Mouse (Mus musculus) brain, adult 2 months (tissue): ENCODE measurements at regions not wholly inside any gene's neighbourhood (a gene's known extent, or its start where the extent isn't known, plus 50 kb on each side); places are given as distances from the start of the nearest gene placed in this dataset.
"Not testable (repeated sequence)": the region's sequence is repeated elsewhere in the genome, so short reads cannot be mapped to it uniquely, and the experiment has no call there.

ENCODE experiments used
- DNase-seq: peaks from one replicate; pipeline ENCODE4 v3.0.0; 2011; ENCODE audit warnings: low read depth, low spot score

DNA sequence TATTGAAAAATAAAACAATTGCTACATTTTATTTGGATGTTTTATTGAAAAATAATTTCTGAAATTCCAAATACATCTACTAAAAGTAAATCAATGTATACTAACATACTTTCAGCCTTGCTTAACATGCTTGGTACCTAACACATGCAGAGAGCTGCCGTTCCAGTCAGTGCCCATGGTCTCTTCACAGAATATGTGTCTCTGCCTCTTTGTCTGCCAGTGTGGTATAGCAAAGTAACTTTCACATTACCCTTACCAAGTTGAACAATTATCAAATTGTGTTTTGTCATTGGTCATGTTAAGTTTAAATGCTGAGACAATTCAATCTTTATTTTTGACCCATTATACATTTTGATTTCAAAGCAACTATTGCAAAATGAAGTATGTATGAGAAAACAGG, 1159.2 kb upstream of the Foxg1 start:
- no peak for DNase-seq

DNA sequence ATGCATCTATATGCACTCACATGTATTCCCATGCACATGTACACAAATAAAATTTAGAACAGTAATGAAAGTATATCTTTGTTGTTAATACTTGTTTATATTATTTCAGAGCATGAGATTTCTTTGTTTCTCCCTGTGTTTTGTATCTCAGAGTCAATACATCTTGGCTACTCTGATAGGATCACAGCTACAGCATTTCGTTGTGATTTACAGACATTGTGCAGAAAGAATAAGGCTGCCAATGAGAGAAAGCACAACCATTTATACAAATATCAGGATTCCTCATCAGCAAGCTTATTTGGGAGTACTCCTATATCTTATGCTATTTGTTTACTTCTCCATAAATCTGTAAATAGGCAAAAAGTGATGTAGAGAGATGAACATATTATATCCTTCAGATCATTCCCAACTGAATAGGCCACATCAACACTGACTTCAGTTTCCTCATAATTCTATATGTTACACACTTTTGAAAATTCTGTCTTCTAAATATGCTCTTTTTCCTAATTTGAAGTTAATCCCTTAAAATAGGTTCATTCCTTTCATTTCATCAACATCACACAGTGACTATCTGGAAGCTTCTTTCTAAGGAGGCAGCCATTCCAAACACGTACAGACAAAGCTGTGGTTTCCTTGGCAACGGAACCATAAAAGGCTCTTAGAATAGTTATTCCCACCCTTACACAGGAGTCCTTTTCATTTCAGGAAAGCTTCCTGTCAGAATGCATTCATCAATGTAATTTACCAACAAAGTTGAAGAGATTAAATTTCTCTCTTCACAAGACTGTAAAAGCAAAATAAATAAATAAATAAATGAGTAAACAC, 1160.3 kb upstream of the Foxg1 start:
- DNase-seq = peak; percentile 69

- DNase-seq = no peak
These were observed 1200.6 kb upstream of the Foxg1 start for GRCm38 (mm10) chr12:48181831-48182230.

DNA sequence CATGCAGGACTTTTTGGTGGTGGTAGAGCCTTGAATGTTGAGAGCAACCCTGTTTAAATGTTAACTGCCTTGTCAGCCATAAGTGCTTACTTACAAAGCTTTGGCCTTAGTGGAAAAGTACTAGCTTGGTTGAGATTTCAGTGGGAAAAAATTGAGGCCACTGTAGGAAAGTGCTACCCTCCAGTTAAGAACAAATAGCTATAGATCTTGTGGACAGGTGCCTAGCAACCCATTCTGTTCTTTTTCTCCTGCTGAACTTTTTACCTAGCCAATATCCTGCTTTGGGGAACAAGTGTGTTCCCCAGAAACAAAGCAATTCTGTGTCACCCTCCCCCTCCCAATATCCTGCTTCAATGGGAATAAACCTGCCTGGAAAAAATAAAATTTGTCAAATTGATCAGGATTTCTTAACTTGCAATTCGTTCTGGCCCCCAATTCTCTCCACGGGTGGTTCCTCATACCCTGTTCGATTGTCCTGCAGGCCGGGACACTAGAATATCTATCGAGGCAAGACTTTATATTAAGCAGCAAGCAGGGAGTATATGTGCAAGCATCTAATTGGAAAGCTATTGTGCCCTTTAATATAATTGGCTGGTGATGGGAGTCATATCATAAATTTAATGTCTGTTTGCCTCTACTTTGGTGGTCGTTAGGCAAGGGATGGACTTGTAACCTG, 1208.4 kb upstream of the Foxg1 start:
- DNase-seq = no peak

GRCm38 (mm10) chr12:48146117-48146516, 1236.3 kb upstream of the Foxg1 start:
- DNase-seq = peak; percentile 46

DNA sequence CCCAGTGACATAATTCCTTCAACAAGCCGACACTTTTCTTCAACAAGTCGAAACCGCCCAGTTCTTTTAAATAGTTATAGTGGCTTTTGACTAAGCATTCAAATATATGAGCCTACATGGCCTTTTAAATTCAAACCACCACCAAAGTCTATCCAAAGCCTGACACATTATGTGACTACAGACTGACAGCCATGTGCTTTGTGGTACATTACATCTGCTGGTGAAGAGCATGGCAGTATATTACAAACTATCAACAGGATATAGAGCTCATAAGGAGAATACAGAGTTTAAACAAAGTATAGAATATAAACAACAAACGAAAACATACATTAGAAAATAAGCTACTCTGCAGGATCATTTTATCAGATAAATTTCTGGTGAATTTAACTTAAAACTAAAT, 1259.5 kb upstream of the Foxg1 start:
- DNase-seq = no peak

DNA sequence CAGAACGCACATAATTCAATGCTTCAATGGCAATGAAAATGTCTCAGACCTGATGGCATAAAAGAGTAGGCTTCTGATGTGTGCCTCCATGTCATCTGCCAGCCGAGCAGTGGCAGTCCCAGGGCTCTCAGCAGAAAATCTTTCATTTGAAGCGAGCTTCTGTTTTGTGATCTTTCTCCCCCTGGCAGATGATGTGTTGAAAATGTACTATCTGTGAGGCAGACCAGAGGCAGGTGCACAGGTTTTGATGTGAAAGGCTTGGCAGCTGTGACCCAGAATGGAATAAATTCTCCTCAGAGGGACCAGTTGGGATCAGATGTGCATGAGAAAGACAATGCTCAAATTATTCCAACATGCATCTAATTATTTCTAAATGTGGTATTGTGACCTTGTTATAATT, 1281.0 kb upstream of the Nova1 start:
- peak; percentile 6 for DNase-seq

- no peak for DNase-seq
These were observed 1268.3 kb upstream of the Nova1 start for GRCm38 (mm10) chr12:48086988-48087387.

DNA sequence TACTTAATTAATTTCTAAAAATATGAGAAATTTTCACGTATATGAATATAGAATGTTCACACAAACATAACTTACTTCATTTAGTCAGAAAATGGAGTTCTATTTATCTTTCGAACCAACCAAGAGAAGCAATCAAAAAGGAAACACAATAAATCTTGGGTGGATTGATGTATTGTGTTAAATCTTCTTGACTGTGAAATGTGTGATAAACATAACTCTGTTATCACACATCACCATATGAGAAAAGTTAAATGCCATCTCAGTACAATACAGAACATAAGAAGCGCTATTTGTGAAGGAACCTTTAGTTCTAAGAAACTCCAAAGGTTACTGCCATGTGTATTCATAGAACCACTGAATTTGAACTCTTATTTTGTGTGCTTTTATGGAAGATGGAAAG, 1264.6 kb upstream of the Nova1 start:
- no peak for DNase-seq

- DNase-seq = no peak
These were observed 1243.9 kb upstream of the Nova1 start for GRCm38 (mm10) chr12:48062620-48062942.

DNA sequence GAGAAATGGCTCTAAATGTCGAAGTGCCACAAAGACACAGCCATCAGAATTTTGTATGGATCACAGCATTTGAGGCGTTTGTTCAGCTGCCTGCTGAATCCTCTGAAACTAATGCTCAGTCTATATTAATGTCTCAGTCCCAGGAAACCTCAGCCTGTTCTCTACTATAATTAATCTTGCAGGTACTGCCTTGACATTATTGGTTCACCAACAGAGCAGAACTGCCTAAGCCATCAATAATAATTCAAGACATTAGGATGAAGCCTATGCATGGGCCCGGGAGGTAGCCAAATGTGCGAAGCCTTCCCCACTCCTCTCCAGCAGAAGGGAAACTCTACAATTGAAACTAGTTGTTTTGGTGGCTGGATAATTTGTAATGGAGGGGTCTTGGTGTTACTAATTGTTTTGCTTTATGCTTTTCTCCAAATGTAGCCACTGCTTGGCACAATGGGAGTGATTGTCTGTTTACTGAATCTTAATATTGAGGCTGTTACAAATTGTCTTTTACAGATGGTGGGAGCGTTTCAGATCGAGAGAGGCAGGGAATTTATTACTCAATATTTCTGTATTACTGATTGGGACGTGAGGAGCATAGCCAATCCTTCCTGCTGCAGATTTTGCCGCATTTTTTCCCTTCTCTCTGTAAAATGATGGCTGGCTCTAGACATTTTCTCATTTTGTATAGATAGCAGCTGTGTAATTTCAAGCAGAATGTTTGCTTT, 1243.3 kb upstream of the Nova1 start:
- peak; percentile 8 for DNase-seq

- DNase-seq = peak; percentile 6
These were observed 1201.7 kb upstream of the Nova1 start for GRCm38 (mm10) chr12:48020416-48020815.

DNA sequence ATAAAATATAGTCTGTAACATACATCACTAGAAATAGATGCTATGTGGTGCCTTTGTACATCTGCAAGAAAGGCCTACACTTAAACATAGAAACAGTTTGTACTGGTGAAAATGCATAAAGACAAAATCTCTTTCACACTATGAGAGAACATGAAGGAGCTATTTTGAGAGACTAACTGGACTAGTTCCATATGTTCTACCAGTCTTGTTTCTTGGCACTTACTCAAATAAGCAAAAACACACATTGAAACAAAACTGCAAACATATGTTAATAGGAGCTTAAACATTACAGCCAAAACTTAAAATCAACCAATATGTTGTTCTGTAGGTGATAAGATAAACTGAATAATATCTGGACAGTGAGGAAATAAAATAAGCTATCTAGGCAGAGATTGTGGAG, 1157.1 kb upstream of the Nova1 start:
- peak; percentile 43 for DNase-seq

- peak; percentile 2 for DNase-seq
These were observed 1150.9 kb upstream of the Nova1 start for GRCm38 (mm10) chr12:47969655-47970054.

DNA sequence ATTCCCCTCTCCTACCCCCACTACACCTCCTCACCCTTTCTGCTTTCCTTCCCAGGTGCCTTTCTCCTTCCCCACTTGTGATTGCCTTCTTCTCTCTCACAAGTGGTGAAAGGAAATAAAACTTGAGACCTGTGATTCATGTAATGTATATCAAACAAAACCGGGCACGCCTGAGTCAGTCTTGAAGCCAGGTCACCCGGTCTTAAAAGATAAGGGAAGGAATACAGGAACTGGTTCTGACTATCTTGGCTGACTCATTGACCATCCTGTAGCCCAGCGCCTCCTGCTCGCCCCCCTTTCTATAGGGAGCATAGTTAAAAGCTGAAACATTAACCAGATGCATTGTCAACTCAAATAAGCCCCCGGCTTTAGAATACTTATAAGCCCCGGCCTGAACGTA, 1135.6 kb upstream of the Nova1 start:
- DNase-seq = no peak

DNA sequence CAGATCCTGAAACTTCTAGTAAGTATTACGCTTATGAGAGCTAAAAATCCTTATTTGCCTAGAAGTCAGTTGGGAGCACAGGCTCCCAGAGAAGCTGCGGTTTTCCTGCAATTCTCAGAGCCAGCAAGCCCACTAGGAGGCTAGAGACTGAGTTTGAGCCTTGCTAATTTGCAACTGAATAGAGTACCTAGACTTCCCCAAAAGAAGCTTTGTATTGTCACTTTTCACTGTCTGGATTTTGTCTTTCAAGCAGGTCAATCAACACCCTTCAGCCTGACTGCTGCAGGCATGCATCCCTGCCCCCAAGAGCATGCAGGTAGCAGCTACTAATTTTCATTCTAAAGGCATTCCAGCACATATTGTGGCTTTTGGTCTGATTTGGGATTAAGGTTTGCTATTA, 1120.8 kb upstream of the Nova1 start:
- DNase-seq = not testable (repeated sequence)

DNA sequence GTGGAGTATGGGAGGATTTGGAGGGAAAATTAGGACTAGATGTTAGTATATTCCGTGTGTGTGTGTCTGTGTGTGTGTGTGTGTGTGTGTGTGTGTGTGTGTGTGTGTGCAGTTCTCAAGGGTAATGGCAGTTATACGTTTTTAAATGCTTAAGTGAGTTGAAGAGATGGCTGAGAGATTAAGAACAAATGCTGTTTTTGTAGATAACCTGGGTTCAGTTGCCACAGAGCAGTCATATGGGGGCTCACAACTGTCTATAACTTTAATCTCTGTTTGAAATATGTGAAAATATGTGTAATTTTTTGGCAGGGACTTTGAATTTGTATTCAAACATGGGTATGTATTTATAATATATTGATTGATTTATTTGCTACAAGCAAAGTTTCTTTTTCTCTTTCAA, 1108.3 kb upstream of the Nova1 start:
- no peak for DNase-seq
